Mouse (Mus musculus): Measurements from ENCODE around the gene Ptprq. TPM values are rescaled to one million over a fixed set of nuclear protein-coding genes. Genes with fewer than 3 reads are reported as not detected.

Ptprq gene
- polyA plus RNA-seq, 1 experiment from 2014 or later = not detected

Small RNA genes within 50 kb of the gene (microRNA-seq; reads per million reads assigned to microRNA genes)
- not detected for gene Gm44403

Other genes starting within 250 kb of the Ptprq start
- 2.8 and 3.3 TPM in 2 replicates for gene Myf5, start 233.9 kb downstream of the Ptprq start, polyA plus RNA-seq (2016; fragmentation: Nextera tagmentation; extraction: Ambion mirVana)
- not detected in 2 replicates for gene Myf6, start 225.3 kb downstream of the Ptprq start, polyA plus RNA-seq (2016; fragmentation: Nextera tagmentation; extraction: Ambion mirVana)
- 0.01 TPM in 1 of 2 replicates, not detected in the other for gene Otogl, start 192.1 kb upstream of the Ptprq start, polyA plus RNA-seq (2016; fragmentation: Nextera tagmentation; extraction: Ambion mirVana)

Measured in midbrain, embryonic 10.5 days (tissue).